Mouse (Mus musculus): ENCODE results near the gene Kmt2a. TPM values are rescaled to one million over a fixed set of nuclear protein-coding genes. Genes with fewer than 3 reads are reported as not detected.

The Kmt2a gene
- polyA plus RNA-seq, 1 experiment: 4.5 TPM

DNA sequence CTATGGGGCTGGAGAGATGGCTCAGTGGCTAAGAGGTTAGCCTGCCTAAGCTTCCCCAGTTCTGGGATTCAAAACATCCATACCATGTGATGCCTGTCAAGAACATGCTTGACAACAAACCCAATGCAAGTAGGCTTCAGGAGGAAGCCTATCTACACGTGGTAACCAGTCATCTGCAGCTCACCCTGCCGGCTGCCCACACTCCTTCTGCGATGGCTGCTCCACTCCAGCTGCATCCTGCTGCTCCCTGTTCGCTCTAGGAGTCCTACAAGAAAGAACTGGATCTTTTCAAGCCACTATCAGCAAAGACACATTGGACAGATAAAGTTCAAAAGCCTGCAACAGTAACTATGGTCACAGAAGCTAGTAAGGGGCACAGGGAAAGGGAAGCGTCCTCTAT is 63.6 kb downstream of the Kmt2a start:
- no peak overlapping the region for H3K4me2 ChIP-seq (ENCODE audit: low read depth)
- H3K36me3 ChIP-seq (ENCODE audit: control insufficient read depth, insufficient read depth): peaks cover 55% of the 10 kb centered on the region
- no peak overlapping the region for H3ac ChIP-seq (ENCODE audit: control insufficient read depth, insufficient read length)
- no peaks in the 10 kb centered on the region for H3K79me2 ChIP-seq (ENCODE audit: control insufficient read depth, insufficient read depth)
- no peaks in the 10 kb centered on the region for H3K27me3 ChIP-seq (ENCODE audit: control insufficient read depth, insufficient read depth, insufficient read length)
- TF ChIP-seq USF1 (IDR thresholded peaks at IDR 0.05; ENCODE audit: low read depth) (no peak), MYOG (IDR thresholded peaks at IDR 0.05; ENCODE audit: control insufficient read depth in 1 of 3, insufficient read depth in 1 of 3, insufficient read length in 2 of 3, low read depth in 2 of 3) (no peak), SRF (IDR thresholded peaks at IDR 0.05; ENCODE audit: control insufficient read depth, insufficient read length, low read depth) (no peak), REST (IDR thresholded peaks at IDR 0.05; ENCODE audit: insufficient read depth, insufficient read length) (no peak), POLR2AphosphoS2 (IDR thresholded peaks at IDR 0.05; ENCODE audit: insufficient read length, low read depth) (no peak), E2F4 (IDR thresholded peaks at IDR 0.05; ENCODE audit: insufficient read depth) (no peak), TCF3 (IDR thresholded peaks at IDR 0.05; ENCODE audit: insufficient read length, low read depth) (no peak), CEBPB (IDR thresholded peaks at IDR 0.05; ENCODE audit: insufficient read depth, poor library complexity, severe bottlenecking) (no peak), TCF12 (IDR thresholded peaks at IDR 0.05; ENCODE audit: insufficient read depth, poor library complexity, severe bottlenecking) (no peak), MYOD1 (IDR thresholded peaks at IDR 0.05; ENCODE audit: control insufficient read depth in 1 of 3, insufficient read length in 2 of 3, low read depth in 2 of 3) (no peak), MAX (IDR thresholded peaks at IDR 0.05; ENCODE audit: low read depth) (no peak), POLR2A (IDR thresholded peaks at IDR 0.05; ENCODE audit: insufficient read length, low read depth) (no peak)
- H3K4me3 ChIP-seq: no peak overlapping the region

DNA sequence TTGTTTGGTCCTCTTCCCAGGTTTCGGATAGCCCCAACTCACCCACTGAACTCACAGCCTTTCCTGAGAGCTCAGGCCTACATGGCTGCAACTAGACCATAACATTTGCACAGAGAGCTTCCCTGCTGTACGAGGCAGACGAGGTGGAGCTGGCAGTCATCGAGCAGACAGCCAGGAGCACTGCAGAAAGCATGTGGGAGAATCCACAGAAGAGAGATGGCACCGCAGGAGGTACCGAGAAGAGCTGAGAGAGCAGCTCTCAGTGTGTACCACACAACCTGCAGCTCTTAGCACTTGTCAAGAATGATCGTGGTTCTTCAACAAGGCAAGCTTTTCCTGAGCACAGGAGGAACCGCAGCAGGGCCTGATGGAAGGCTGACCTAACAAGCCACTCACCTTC is 66.9 kb downstream of the Kmt2a start:
- Histone ChIP-seq H3K4me3 (no peak overlapping the region), H3K27me3 (ENCODE audit: control insufficient read depth, insufficient read depth, insufficient read length) (no peaks in the 10 kb centered on the region), H3K4me2 (ENCODE audit: low read depth) (no peak overlapping the region), H3ac (ENCODE audit: control insufficient read depth, insufficient read length) (no peak overlapping the region), H3K36me3 (ENCODE audit: control insufficient read depth, insufficient read depth) (peaks cover 51% of the 10 kb centered on the region), H3K79me2 (ENCODE audit: control insufficient read depth, insufficient read depth) (no peaks in the 10 kb centered on the region)
- TF ChIP-seq TCF12 (IDR thresholded peaks at IDR 0.05; ENCODE audit: insufficient read depth, poor library complexity, severe bottlenecking) (no peak), MYOG (IDR thresholded peaks at IDR 0.05; ENCODE audit: control insufficient read depth in 1 of 3, insufficient read depth in 1 of 3, insufficient read length in 2 of 3, low read depth in 2 of 3) (no peak), MAX (IDR thresholded peaks at IDR 0.05; ENCODE audit: low read depth) (no peak), POLR2A (IDR thresholded peaks at IDR 0.05; ENCODE audit: insufficient read length, low read depth) (no peak), REST (IDR thresholded peaks at IDR 0.05; ENCODE audit: insufficient read depth, insufficient read length) (no peak), POLR2AphosphoS2 (IDR thresholded peaks at IDR 0.05; ENCODE audit: insufficient read length, low read depth) (no peak), E2F4 (IDR thresholded peaks at IDR 0.05; ENCODE audit: insufficient read depth) (no peak), CEBPB (IDR thresholded peaks at IDR 0.05; ENCODE audit: insufficient read depth, poor library complexity, severe bottlenecking) (no peak), SRF (IDR thresholded peaks at IDR 0.05; ENCODE audit: control insufficient read depth, insufficient read length, low read depth) (no peak), TCF3 (IDR thresholded peaks at IDR 0.05; ENCODE audit: insufficient read length, low read depth) (no peak), MYOD1 (IDR thresholded peaks at IDR 0.05; ENCODE audit: control insufficient read depth in 1 of 3, insufficient read length in 2 of 3, low read depth in 2 of 3) (no peak), USF1 (IDR thresholded peaks at IDR 0.05; ENCODE audit: low read depth) (no peak)

DNA sequence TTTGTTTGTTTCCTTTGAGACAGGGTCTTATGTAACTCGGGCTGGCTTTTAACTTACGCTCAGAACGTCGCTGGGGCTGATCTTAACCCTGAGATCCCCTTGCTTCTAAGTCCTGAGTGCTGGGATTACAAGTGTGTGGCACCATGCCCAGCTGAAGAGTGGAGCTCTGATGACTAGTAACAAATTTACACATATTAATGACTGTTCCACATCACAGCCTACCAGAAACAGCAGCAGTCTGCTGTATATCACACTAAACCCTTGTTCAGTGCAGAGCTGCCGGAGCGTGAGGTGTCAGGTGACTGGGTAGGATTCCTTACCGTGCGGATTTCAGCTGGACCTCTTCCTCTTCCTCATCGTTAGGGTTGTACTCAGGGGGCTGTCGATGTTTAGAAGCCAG is 70.8 kb downstream of the Kmt2a start:
- no peak overlapping the region for H3K4me3 ChIP-seq
- H3K79me2 ChIP-seq (ENCODE audit: control insufficient read depth, insufficient read depth): no peaks in the 10 kb centered on the region
- TF ChIP-seq SRF (IDR thresholded peaks at IDR 0.05; ENCODE audit: control insufficient read depth, insufficient read length, low read depth): no peak
- no peak for TF ChIP-seq CEBPB (IDR thresholded peaks at IDR 0.05; ENCODE audit: insufficient read depth, poor library complexity, severe bottlenecking)
- TF ChIP-seq POLR2A (IDR thresholded peaks at IDR 0.05; ENCODE audit: insufficient read length, low read depth): no peak
- TF ChIP-seq MYOG (IDR thresholded peaks at IDR 0.05; ENCODE audit: control insufficient read depth in 1 of 3, insufficient read depth in 1 of 3, insufficient read length in 2 of 3, low read depth in 2 of 3): no peak
- TF ChIP-seq USF1 (IDR thresholded peaks at IDR 0.05; ENCODE audit: low read depth): no peak
- TF ChIP-seq E2F4 (IDR thresholded peaks at IDR 0.05; ENCODE audit: insufficient read depth): no peak
- no peak for TF ChIP-seq TCF3 (IDR thresholded peaks at IDR 0.05; ENCODE audit: insufficient read length, low read depth)
- TF ChIP-seq MAX (IDR thresholded peaks at IDR 0.05; ENCODE audit: low read depth): no peak
- TF ChIP-seq TCF12 (IDR thresholded peaks at IDR 0.05; ENCODE audit: insufficient read depth, poor library complexity, severe bottlenecking): no peak
- no peak for TF ChIP-seq POLR2AphosphoS2 (IDR thresholded peaks at IDR 0.05; ENCODE audit: insufficient read length, low read depth)
- no peak for TF ChIP-seq MYOD1 (IDR thresholded peaks at IDR 0.05; ENCODE audit: control insufficient read depth in 1 of 3, insufficient read length in 2 of 3, low read depth in 2 of 3)
- no peak for TF ChIP-seq REST (IDR thresholded peaks at IDR 0.05; ENCODE audit: insufficient read depth, insufficient read length)
- H3K4me2 ChIP-seq (ENCODE audit: low read depth): no peak overlapping the region
- no peak overlapping the region for H3ac ChIP-seq (ENCODE audit: control insufficient read depth, insufficient read length)
- peaks cover 65% of the 10 kb centered on the region for H3K36me3 ChIP-seq (ENCODE audit: control insufficient read depth, insufficient read depth)
- no peaks in the 10 kb centered on the region for H3K27me3 ChIP-seq (ENCODE audit: control insufficient read depth, insufficient read depth, insufficient read length)

DNA sequence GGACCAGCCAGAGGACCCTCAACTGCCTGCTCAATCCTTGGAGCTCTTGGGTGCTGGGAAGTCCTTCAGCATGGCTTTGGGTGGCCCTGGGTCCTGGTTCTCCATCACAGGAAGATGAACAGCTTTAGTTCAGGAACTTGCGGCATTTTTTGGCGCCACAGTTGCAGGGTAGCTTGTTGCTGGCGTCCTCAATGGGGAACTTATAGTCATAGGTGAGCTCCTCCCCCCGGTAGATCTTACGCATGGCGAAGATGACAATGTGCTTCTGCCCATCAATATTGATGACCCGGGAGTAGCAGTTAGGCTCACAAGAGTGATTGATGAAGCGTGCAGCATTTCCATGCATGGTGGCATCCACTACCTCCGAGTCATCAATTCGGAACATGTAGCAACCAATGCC is 73.3 kb downstream of the Kmt2a start:
- Histone ChIP-seq H3K4me3 (no peak overlapping the region), H3K36me3 (ENCODE audit: control insufficient read depth, insufficient read depth) (peaks cover 45% of the 10 kb centered on the region), H3K4me2 (ENCODE audit: low read depth) (no peak overlapping the region), H3K27me3 (ENCODE audit: control insufficient read depth, insufficient read depth, insufficient read length) (no peaks in the 10 kb centered on the region), H3ac (ENCODE audit: control insufficient read depth, insufficient read length) (no peak overlapping the region), H3K79me2 (ENCODE audit: control insufficient read depth, insufficient read depth) (no peaks in the 10 kb centered on the region)
- TF ChIP-seq E2F4 (IDR thresholded peaks at IDR 0.05; ENCODE audit: insufficient read depth) (no peak), USF1 (IDR thresholded peaks at IDR 0.05; ENCODE audit: low read depth) (no peak), MYOG (IDR thresholded peaks at IDR 0.05; ENCODE audit: control insufficient read depth in 1 of 3, insufficient read depth in 1 of 3, insufficient read length in 2 of 3, low read depth in 2 of 3) (no peak), SRF (IDR thresholded peaks at IDR 0.05; ENCODE audit: control insufficient read depth, insufficient read length, low read depth) (no peak), POLR2AphosphoS2 (IDR thresholded peaks at IDR 0.05; ENCODE audit: insufficient read length, low read depth) (no peak), CEBPB (IDR thresholded peaks at IDR 0.05; ENCODE audit: insufficient read depth, poor library complexity, severe bottlenecking) (no peak)
